Mouse (Mus musculus): ENCODE results near the gene Wdtc1. TPM values are rescaled to one million over a fixed set of nuclear protein-coding genes. Genes with fewer than 3 reads are reported as not detected.

The Wdtc1 gene
- polyA plus RNA-seq, 1 experiment from 2014 or later, result 24.2 TPM

DNA sequence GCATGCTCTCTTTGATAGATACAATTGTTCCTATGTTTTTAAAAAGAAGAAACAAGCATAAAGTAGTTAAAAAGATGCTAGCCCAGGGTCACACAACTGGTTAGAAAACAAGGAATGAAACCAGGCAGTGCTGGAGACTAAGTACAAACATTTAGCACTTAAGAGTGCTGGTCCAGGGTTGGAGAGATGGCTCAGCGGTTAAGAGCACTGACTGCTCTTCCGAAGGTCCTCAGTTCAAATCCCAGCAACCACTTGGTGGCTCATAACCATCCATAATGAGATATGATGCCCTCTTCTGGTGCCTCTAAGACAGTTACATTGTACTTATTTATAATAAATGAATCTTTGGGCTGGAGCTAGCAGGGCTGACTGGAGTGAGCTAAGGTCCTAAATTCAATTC, 13.1 kb downstream of the Wdtc1 start:
- Histone ChIP-seq H3K27ac (replicated peaks) (no peak overlapping the region), H3K4me2 (replicated peaks) (no peak overlapping the region), H3K36me3 (no peaks in the 10 kb centered on the region), H3K4me3 (no peak overlapping the region), H3K9me3 (no peaks in the 10 kb centered on the region), H3K4me1 (peaks cover 8% of the 10 kb centered on the region), H3K9ac (replicated peaks) (no peak overlapping the region), H3K27me3 (peaks cover 9% of the 10 kb centered on the region)
- no peak for ATAC-seq (ENCODE audit: low FRiP score, low read depth)
- 90% methylated on average over 2 of the region's 2 CpGs for WGBS

DNA sequence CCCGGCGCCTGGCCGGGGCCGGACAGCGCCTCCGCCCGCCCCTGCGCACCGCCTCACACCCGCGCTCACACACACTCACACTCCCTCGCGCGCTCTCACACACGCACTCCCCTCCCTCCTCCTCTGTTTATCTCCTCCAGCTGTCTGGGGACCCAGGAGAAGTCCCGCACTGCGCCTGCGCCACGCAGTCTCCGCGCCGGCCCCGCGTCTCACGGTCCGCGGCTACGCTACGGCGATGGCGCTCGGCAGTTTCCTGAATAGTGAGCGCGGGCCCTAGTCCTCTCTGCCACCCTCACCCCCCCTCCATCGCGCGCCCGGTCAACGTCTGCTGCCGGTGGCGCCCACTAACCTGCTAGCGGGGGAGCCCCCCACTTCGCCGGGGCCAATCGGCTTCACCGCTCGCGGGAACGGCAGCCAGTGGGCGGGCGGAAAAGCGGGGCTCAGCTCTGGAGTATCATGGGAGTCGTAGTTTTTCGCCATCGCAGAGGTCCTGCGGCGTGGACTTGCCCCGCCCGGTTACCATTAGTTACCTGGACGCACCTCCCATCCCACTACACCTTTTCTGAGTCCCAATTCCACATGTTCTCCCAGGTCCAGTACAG, 14.0 kb downstream of the Wdtc1 start:
- Histone ChIP-seq H3K4me2 (replicated peaks) (peak overlapping the region; percentile 76), H3K4me3 (peak overlapping the region; percentile 85), H3K27ac (replicated peaks) (peak overlapping the region; percentile 77), H3K9ac (replicated peaks) (peak overlapping the region; percentile 85), H3K27me3 (peaks cover 9% of the 10 kb centered on the region), H3K9me3 (no peaks in the 10 kb centered on the region), H3K4me1 (peaks cover 8% of the 10 kb centered on the region), H3K36me3 (no peaks in the 10 kb centered on the region)
- under 1% methylated on average over 52 of the region's 60 CpGs for WGBS
- peak; percentile 96 for ATAC-seq (ENCODE audit: low FRiP score, low read depth)

DNA sequence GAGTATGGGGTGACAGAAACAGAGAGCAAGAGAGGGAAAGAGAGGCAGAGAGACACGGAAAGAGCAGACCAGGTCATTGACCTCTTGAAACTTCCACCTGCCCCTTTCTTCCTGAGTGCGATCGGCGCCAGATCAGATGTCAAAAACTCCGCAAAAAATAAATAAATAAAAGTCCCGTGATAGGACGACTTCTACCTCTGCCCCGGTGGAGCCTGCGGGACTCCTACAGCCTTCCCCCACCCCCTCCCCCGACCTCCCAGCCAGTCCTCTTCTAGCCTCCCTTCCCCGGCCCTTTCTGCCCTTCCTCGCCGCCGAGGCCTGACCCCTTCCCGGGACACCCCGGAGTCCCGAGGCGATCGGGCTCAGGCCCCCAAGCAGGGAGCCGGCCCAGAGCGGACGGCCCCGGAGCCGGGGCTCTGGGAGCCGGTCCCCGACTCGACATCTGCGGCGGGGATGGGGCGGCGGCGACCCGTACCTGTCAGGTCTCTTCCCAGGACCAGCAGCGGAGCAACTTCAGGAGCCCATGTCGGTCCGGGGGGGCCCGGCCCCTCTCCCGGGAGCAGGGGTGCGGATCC, 14.7 kb downstream of the Wdtc1 start:
- WGBS, result under 1% methylated on average over 39 of the region's 39 CpGs
- ATAC-seq (ENCODE audit: low FRiP score, low read depth), result no peak

DNA sequence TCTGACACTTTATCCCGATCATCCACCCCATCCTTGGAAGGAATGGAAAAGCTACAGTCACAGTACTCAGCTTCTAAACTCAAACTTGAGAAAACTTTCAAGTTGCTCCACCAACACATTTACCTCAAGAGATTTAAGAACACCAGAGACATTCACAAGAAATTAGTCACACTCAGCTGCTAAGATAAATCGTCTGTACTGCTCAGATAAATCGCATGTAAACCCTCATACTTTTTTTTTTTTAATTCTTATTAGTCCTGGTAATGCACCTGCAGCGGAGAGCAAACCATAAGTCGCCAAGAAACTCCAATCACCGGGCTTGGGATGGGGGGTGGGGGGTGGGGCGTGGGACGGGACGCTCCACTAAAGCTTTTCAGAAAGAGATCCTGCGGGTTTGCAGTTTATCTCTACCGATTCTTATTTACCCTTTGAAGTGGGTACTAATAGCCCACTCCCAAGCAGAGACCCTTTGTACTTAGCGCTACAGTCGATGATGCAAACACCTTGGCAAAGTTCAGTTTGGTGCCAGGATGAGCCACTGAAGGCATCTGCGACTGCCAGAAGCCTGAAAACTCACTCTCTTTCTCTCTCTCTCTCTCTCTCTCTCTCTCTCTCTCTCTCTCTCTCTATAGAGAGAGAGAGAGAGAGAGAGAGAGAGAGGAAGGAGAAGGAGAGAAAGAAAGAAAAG, 15.3 kb downstream of the Wdtc1 start:
- WGBS, result 14% methylated on average over 14 of the region's 14 CpGs
- H3K27me3 ChIP-seq, result peaks cover 3% of the 10 kb centered on the region
- no peak for ATAC-seq (ENCODE audit: low FRiP score, low read depth)
- peak overlapping the region; percentile 85 for H3K9ac ChIP-seq (replicated peaks)
- H3K4me1 ChIP-seq, result peaks cover 16% of the 10 kb centered on the region
- no peak overlapping the region for H3K27ac ChIP-seq (replicated peaks)
- peak overlapping the region; percentile 76 for H3K4me2 ChIP-seq (replicated peaks)
- no peaks in the 10 kb centered on the region for H3K36me3 ChIP-seq
- no peaks in the 10 kb centered on the region for H3K9me3 ChIP-seq
- peak overlapping the region; percentile 85 for H3K4me3 ChIP-seq

More for the DNA sequence above, 14.7 kb downstream of the Wdtc1 start:
- H3K4me2 ChIP-seq (replicated peaks), result peak overlapping the region; percentile 76
- peak overlapping the region; percentile 85 for H3K9ac ChIP-seq (replicated peaks)
- no peaks in the 10 kb centered on the region for H3K36me3 ChIP-seq
- H3K27ac ChIP-seq (replicated peaks), result peak overlapping the region; percentile 77
- H3K4me1 ChIP-seq, result peaks cover 11% of the 10 kb centered on the region
- peak overlapping the region; percentile 85 for H3K4me3 ChIP-seq
- peaks cover 9% of the 10 kb centered on the region for H3K27me3 ChIP-seq
- H3K9me3 ChIP-seq, result no peaks in the 10 kb centered on the region

DNA sequence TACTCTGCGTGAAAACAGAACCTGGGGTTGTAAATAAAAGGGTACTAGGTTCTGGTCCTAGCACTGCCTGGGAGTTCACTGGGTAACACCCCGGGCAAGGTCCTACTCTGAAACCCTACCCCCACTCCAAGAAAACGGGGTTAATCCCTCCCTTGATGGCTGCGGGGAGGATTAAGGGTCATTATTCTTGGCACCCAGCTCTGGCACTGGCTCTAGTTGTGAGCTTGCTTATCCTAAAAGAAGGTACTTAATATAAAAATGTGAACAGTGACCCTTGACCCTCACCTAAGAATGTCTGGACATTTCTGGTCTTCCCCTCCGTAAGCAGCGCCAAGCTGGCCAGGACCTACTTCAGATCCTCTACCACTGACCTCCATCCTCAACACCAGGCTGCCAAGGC, 20.0 kb downstream of the Wdtc1 start:
- WGBS, result 21% methylated on average over 6 of the region's 6 CpGs
- H3K9ac ChIP-seq (replicated peaks), result 0 out of 2 replicates have a peak overlapping the region, but pooled peaks have one; percentile 25

DNA sequence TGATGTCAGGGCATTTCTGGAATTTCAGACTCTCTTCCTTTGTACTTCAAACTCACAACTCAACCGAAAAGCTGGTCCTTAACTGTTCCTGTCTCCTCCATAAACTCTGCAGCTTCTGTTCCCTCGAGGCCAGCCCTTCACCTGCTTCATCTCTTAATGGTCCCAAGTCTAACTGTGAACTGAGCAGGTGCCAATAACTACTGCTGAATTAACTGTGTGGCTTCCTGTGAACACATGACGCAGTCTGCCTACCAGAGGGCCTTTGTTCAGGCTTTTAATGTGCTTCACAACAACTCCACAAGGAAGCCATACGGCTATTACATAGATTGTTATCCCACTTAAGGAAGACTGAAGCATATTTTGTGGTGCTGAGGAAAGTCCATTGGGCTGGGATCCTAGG, 23.0 kb downstream of the Wdtc1 start:
- Histone ChIP-seq H3K27ac (replicated peaks) (no peak overlapping the region), H3K9me3 (no peaks in the 10 kb centered on the region), H3K4me3 (no peak overlapping the region), H3K9ac (replicated peaks) (no peak overlapping the region), H3K27me3 (no peaks in the 10 kb centered on the region), H3K4me2 (replicated peaks) (no peak overlapping the region), H3K4me1 (0 out of 2 replicates have a peak, but pooled peaks cover 8% of the 10 kb centered on the region), H3K36me3 (no peaks in the 10 kb centered on the region)
- WGBS, result 93% methylated on average over 4 of the region's 4 CpGs
- ATAC-seq (ENCODE audit: low FRiP score, low read depth), result no peak

More for the DNA sequence above, 20.0 kb downstream of the Wdtc1 start:
- H3K4me2 ChIP-seq (replicated peaks), result no peak overlapping the region
- H3K27ac ChIP-seq (replicated peaks), result no peak overlapping the region
- peaks cover 16% of the 10 kb centered on the region for H3K4me1 ChIP-seq
- H3K9me3 ChIP-seq, result no peaks in the 10 kb centered on the region
- no peaks in the 10 kb centered on the region for H3K27me3 ChIP-seq
- H3K4me3 ChIP-seq, result no peak overlapping the region
- no peaks in the 10 kb centered on the region for H3K36me3 ChIP-seq
- ATAC-seq (ENCODE audit: low FRiP score, low read depth), result no peak

DNA sequence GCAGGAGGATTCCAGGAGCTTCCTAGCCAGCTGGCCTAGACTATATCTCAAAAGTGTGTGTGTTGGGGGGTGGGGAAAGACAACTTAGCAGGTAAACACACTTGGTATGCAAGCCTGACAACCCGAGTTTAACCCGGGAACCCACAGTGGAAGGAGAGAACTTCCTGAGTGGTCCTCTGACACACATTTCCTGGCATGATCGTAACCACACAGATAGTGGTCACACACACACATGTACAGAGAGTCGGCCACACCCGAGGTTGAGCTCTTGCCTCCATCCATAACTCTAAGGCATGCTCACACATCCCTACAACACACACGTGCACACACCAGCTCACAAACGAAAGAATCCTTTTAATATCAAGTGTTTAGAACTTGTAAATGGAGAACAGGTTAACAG, 25.2 kb downstream of the Wdtc1 start:
- H3K9me3 ChIP-seq, result no peaks in the 10 kb centered on the region
- no peak overlapping the region for H3K27ac ChIP-seq (replicated peaks)
- no peak overlapping the region for H3K4me2 ChIP-seq (replicated peaks)
- 85% methylated on average over 7 of the region's 7 CpGs for WGBS
- no peak overlapping the region for H3K9ac ChIP-seq (replicated peaks)
- no peak for ATAC-seq (ENCODE audit: low FRiP score, low read depth)
- no peak overlapping the region for H3K4me3 ChIP-seq
- H3K27me3 ChIP-seq, result no peaks in the 10 kb centered on the region
- H3K36me3 ChIP-seq, result 0 out of 2 replicates have a peak, but pooled peaks cover 3% of the 10 kb centered on the region
- H3K4me1 ChIP-seq, result 0 out of 2 replicates have a peak, but pooled peaks cover under 1% of the 10 kb centered on the region

DNA sequence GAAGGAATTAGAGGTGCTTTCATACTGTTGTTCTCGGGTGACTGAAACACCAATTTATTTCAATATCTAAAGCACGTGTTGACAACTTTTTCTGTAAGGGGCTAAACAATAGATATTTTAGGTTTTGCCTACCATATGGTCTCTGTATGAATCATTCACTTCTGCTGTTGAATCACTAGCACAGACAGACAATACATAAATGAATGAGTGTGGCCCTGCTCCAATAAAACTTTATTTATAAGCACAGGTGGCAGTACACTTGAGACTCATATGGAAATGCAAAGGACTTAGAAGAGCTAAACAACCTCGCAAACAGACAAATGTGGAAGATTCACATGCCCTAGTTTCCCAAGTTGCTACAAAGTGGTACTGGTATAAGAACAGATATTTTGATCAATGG, 33.6 kb downstream of the Wdtc1 start:
- no peak for ATAC-seq (ENCODE audit: low FRiP score, low read depth)
- Histone ChIP-seq H3K4me3 (no peak overlapping the region), H3K36me3 (peaks cover 24% of the 10 kb centered on the region), H3K27me3 (no peaks in the 10 kb centered on the region), H3K4me2 (replicated peaks) (no peak overlapping the region), H3K27ac (replicated peaks) (no peak overlapping the region), H3K9ac (replicated peaks) (no peak overlapping the region), H3K4me1 (no peaks in the 10 kb centered on the region), H3K9me3 (no peaks in the 10 kb centered on the region)
- 92% methylated on average over 3 of the region's 3 CpGs for WGBS

DNA sequence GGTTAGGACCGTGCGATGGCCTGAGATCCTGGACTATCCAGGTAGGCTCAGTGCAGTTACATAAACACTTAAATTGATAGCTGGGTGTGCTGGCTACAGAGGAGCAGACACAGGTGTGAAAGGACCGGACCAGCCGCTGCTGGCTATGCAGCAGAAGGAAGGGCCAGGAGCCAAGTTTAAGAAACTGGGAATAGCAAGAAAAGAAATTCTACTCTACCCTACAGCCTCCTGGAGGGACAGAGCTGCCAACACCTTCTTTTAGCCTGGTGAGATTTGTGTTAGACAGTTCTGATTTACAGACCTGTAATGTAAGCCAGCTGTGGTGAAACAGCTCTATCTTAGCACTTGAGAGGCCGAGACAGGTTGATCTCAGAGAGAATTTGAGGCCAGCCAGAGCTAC, 37.3 kb downstream of the Wdtc1 start:
- Histone ChIP-seq H3K9me3 (no peaks in the 10 kb centered on the region), H3K4me3 (no peak overlapping the region), H3K9ac (replicated peaks) (no peak overlapping the region), H3K4me1 (no peaks in the 10 kb centered on the region), H3K36me3 (peaks cover 23% of the 10 kb centered on the region; the same call in 1 of the 2 replicates), H3K27ac (replicated peaks) (no peak overlapping the region), H3K4me2 (replicated peaks) (no peak overlapping the region), H3K27me3 (no peaks in the 10 kb centered on the region)
- WGBS, result 92% methylated on average over 5 of the region's 5 CpGs
- ATAC-seq (ENCODE audit: low FRiP score, low read depth), result no peak

DNA sequence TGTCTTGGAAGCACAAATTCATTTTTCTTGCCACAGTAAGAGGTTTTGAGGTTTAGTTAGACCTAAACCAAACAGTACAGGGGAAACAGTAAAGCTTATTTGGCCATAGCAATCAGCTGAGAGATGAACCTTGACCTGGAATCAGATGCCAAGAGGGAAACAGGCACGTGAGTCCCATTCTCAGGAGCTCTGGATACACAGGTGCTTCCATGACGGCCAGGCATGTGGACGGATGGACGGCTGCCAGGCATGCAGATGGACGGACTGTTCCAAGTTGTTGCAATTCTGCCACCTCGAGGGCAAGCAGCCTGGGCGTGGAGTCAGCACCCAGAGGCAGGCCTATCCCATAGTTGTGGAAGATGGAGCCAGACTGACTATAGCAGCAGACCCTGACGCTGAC, 38.4 kb downstream of the Wdtc1 start:
- Histone ChIP-seq H3K9ac (replicated peaks) (no peak overlapping the region), H3K36me3 (peaks cover 23% of the 10 kb centered on the region; the same call in 1 of the 2 replicates), H3K27ac (replicated peaks) (no peak overlapping the region), H3K4me2 (replicated peaks) (no peak overlapping the region), H3K27me3 (no peaks in the 10 kb centered on the region), H3K4me1 (no peaks in the 10 kb centered on the region), H3K9me3 (no peaks in the 10 kb centered on the region), H3K4me3 (no peak overlapping the region)
- ATAC-seq (ENCODE audit: low FRiP score, low read depth), result no peak
- whole genome bisulfite sequencing, result 89% methylated on average over 8 of the region's 8 CpGs

DNA sequence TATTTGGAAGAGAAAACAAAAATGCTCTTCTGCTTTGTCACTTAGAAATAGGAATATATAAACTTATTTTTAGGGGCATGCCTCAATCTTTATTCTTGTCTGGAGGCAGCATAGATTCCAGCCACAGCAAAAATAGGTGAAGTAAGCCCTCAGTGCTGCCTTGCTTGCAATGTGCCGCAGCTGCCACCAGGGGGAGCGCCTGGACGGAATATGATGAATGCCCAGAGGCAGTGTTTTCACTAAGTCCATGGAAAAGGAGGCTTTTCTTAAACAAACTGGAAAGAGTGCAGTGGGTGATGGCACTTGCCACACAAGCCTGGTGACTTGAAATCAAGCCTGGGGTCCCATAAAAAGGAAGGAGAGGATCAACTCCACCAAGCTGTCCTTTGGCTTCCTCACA, 43.3 kb downstream of the Wdtc1 start:
- ATAC-seq (ENCODE audit: low FRiP score, low read depth), result no peak

DNA sequence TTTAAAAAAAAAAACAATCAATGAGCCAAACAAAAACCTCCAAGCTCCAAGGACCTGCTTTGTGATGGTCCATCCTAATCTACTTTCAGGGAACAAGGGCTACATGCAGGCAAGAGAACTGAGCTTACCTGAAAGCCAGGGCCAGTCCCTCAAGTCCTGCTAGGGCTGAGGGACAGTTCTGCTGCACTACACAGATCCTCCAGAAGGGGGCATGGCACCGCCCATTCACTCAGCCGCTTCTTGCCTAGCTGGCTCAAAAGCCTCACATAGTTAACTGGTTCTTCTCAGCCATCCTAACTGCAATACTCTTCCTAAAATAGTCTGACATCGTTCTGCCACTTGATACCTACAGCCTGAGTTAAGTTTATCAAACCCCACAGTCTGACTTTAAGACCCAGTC, 46.0 kb downstream of the Wdtc1 start:
- H3K9me3 ChIP-seq, result no peaks in the 10 kb centered on the region
- no peaks in the 10 kb centered on the region for H3K4me1 ChIP-seq
- no peak overlapping the region for H3K4me2 ChIP-seq (replicated peaks)
- H3K4me3 ChIP-seq, result no peak overlapping the region
- ATAC-seq (ENCODE audit: low FRiP score, low read depth), result no peak
- H3K36me3 ChIP-seq, result peaks cover 16% of the 10 kb centered on the region; the same call in 1 of the 2 replicates
- 36% methylated on average over 3 of the region's 3 CpGs for WGBS
- no peak overlapping the region for H3K27ac ChIP-seq (replicated peaks)
- no peaks in the 10 kb centered on the region for H3K27me3 ChIP-seq
- H3K9ac ChIP-seq (replicated peaks), result no peak overlapping the region

More for the DNA sequence above, 43.3 kb downstream of the Wdtc1 start:
- Histone ChIP-seq H3K4me3 (no peak overlapping the region), H3K9me3 (no peaks in the 10 kb centered on the region), H3K27ac (replicated peaks) (no peak overlapping the region), H3K4me2 (replicated peaks) (no peak overlapping the region), H3K9ac (replicated peaks) (no peak overlapping the region), H3K4me1 (no peaks in the 10 kb centered on the region), H3K27me3 (no peaks in the 10 kb centered on the region), H3K36me3 (peaks cover 24% of the 10 kb centered on the region; the same call in 1 of the 2 replicates)
- WGBS, result 0% methylated on average over 3 of the region's 3 CpGs
